Mouse (Mus musculus): ENCODE results near the gene Kdsr.
"Not testable (repeated sequence)": the region's sequence is repeated elsewhere in the genome, so short reads cannot be mapped to it uniquely, and the experiment has no call there.

Gene Kdsr

GRCm38 (mm10) chr1:106738092-106738491, 21.4 kb downstream of the Kdsr start:
- DNase-seq, result no peak

- DNase-seq, result no peak
Observed at GRCm38 (mm10) chr1:106736211-106736610, 23.3 kb downstream of the Kdsr start.

DNA sequence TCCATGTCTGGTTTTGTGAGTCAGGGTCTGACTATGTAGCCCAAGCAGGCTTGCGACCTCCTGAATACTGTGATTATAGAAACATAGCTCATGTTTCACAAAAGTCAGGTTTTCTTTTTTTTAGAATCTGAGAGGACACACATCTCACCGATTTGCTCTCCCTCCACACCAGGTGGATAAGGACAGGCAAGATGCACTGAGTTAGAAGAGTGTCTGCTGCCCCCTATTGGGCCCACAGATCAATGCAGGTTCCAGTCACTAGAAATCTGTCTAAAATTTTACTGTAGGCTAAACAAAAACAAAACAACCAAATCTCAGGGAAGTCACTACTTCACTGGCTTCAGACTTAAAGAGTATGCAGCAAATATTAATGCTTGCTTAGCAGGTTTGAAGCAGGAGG, 23.9 kb downstream of the Kdsr start:
- peak; percentile 36 for DNase-seq

DNA sequence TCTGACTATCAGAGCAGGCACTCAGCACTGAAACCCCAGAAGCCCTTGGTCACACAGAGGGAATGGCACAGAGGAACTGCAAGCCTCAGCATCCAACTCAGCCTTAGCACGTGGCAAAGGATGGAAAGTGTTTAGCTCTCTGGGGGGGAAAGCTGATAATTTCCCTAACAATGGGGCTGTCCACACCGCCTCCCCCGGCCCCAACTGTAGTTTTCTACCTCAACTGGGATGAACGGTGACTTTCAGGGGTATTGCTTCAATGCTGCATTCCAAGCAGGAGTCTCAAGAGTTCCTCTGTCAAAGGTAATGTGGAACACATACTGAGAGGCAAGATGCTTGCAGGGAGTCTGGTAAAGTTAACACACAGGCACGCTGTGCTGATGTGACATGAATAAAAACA, 37.5 kb downstream of the Kdsr start:
- no peak for DNase-seq

DNA sequence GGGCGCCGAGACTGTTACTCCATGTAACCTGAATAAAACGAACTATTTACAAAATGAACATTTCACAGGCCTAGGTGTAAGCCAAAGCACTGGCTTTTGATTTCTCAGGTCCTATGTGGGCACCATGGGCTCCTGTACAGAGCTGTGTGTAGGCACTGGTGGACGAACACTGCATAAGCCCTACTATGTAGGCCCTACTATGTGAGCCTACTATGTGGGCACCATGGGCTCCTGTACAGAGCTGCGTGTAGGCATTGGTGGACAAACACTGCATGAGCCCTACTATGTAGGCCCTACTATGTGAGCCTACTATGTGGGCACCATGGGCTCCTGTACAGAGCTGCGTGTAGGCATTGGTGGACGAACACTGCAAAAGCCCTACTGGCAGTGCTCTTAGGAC, 41.8 kb downstream of the Kdsr start:
- DNase-seq, result not testable (repeated sequence)

- DNase-seq, result no peak
Observed at GRCm38 (mm10) chr1:106717071-106717601, 42.4 kb downstream of the Kdsr start.

- DNase-seq, result no peak
Observed at GRCm38 (mm10) chr1:106716141-106716540, 43.4 kb downstream of the Kdsr start.

DNA sequence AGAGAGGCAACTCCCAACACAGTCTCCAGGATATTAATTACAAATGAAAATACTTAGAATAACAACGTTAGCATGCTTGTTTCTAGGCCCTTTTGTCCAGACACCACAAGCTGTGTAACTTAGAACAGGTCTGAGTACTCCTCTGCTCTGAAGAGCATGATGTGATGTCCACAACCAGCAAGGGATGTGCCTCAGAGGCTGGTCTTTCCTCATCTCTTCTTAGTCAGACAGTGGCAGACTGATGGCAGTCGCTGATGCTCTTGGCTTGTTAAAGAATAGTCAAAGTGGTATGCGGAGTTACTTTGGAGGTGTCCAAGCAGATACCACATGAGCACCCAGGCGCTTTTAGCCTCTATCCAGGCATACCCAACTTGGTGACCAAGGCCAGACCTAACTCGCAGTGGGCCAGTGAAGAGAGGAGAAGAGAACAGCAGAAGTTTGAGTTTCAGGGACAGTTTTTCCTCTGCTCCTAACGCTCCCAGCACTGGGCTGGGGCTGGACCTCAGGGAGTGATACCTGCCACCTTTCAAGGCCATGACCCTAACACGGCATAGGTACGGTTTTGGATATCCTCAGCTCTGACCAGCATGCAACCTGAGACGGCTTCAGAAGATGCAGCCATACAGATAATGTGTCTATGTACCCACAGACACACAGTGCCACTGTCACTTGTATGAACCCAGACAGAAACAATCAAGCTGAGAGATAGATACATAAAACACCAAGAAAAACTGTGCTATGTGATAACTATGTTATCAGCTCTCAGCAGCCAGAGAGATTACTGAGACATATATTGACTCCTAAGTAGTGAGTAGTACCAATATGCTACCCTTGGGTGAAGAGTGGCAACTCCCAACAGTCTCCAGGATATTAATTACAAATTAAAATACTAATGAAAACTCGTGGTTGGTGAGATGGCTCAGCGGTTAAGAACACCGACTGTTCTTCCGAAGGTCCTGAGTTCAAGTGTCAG, 44.1 kb downstream of the Kdsr start:
- no peak for DNase-seq

DNA sequence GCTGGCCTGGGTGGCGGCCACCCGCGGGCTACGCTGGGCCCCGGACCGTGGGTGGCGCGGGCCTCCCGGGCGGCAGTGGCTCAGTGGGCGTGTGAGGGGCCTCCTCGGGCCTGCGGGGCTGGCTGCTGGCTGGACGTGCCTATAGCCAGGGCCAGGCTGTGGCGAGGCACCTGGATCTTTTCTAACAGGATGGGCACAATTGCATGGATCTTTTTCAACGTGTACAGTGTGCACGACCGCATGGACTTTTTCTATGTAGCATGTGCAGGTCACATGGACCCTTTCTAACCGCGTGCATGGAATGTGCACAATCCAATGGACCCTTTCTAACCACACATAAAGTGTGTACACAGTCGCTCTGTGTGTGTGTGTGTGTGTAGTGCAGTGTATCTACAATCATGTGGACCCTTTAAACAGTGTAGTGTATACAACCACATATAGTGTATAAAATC, 45.0 kb downstream of the Kdsr start:
- DNase-seq, result no peak

GRCm38 (mm10) chr1:106713621-106714529, 45.7 kb downstream of the Kdsr start, which contains the start of gene Bcl2:
Bcl2 (minus strand) TSS chr1:106714274.
- DNase-seq, result peak; percentile 76

- peak; percentile 63 for DNase-seq
Observed at GRCm38 (mm10) chr1:106712330-106712729, 47.2 kb downstream of the Kdsr start.

GRCm38 (mm10) chr1:106711356-106712125, 48.0 kb downstream of the Kdsr start:
- no peak for DNase-seq

DNA sequence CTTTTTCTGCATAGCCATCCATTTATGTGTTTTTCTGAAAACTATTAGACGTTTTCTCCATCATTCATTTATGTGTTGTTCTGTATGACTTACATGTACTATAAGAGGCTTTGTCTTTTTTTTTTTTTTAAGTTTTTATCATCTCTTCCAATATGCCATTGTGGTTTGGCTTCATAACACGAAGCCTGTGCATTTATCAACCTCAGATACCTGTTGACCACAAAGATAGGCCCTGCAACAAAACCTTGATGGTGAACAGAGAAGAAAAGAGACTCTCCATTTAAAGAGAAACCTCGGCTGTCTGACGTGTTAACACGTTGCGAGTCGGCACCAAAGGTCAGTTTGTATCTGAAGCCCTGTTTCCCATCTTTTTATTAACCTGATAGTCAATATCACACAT, 49.3 kb downstream of the Kdsr start:
- DNase-seq, result no peak

- DNase-seq, result no peak
Observed at GRCm38 (mm10) chr1:106707036-106707880, 52.3 kb downstream of the Kdsr start.

GRCm38 (mm10) chr1:106703183-106703582, 56.3 kb downstream of the Kdsr start:
- no peak for DNase-seq

DNA sequence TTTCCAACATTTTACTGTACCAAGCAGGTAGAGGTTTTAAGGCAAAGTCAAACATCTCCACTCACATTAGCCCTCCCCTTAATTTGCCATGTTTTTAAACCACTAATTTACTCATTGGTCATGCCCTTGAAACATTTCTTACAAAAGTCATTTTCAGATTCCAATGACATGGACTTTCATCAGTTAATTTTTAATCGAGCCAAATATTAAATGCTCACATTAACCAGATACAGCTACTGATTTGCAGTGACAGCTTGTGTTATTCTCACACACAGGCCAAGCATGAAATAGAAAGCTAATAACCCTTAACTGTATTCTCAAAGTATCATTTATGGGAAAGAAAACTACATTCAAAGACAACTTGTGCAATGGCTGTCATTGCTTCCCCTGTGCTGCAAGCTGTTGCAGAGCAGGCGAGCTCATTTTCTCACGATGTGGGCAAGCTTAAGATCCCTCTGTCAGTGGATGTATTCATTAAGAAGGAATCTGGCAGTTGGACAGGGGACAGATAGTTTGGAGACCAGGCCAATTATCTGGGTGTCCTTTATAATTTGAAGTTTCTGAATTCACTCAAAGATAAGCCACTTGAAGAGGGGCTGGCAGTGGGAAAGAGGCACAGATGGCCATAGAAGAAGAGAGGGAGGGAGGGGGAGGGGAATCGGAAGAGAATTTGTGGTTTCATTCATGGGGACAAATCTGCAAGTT, 56.9 kb downstream of the Kdsr start:
- DNase-seq, result no peak

- no peak for DNase-seq
Observed at GRCm38 (mm10) chr1:106700520-106701114, 58.9 kb downstream of the Kdsr start.

- DNase-seq, result no peak
Observed at GRCm38 (mm10) chr1:106696472-106696871, 63.1 kb downstream of the Kdsr start.

GRCm38 (mm10) chr1:106695649-106696048, 63.9 kb downstream of the Kdsr start:
- DNase-seq, result no peak

DNA sequence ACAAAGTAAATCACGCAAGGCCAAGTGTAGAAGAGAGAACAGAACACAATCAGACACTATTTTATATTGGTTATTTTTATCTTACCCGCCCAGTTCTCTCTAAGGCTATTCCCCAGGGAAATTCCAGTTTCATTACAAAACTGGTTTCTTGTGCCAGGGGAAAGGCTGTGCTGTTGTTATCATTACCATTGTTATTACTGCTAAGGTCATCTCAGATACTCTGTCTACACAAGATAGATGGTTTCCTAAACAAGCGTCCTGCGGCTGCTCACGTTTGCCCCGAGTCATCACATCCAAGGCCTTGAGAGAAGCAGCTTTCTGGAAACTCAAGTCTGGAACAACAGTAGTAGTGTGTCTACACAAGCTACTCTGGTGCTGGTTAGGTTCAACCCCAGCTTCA, 65.2 kb downstream of the Kdsr start:
- no peak for DNase-seq

Data from cerebellum, adult 11-12 months (tissue).